Mouse (Mus musculus) kidney, postnatal 25 days (tissue): ENCODE measurements at regions not wholly inside any gene's neighbourhood (a gene's known extent, or its start where the extent isn't known, plus 50 kb on each side); places are given as distances from the start of the nearest gene placed in this dataset.

Experiments used
- DNase-seq, 2 experiments: peaks; one replicate each; pipeline ENCODE4 v3.0.0; 2021; ENCODE audit warnings: mixed read lengths in 2 of 2

DNA sequence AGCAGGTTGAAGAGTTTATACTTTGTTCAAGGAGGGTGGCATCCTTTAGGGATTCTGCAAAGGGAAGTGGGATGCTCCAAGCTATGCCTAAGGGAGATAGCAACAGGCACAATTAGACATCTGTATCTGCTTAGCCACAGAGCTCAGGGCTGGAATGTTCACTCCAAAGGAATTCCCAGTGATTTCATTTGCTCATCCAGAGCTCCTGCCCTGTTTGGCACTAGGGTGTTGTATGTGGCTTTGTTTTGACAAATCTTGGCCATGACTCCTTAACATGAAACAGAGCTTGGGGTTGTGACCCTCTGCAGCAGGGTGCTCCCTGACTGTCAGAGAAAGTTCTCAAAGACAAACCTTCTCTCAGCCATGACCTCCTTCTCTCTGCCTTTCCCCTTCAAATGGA lies 194.8 kb upstream of the 1810046K07Rik start:
- DNase-seq = no peak

- no peak for DNase-seq
Observed at GRCm38 (mm10) chr9:51525906-51526305, 197.2 kb upstream of the 1810046K07Rik start.

DNA sequence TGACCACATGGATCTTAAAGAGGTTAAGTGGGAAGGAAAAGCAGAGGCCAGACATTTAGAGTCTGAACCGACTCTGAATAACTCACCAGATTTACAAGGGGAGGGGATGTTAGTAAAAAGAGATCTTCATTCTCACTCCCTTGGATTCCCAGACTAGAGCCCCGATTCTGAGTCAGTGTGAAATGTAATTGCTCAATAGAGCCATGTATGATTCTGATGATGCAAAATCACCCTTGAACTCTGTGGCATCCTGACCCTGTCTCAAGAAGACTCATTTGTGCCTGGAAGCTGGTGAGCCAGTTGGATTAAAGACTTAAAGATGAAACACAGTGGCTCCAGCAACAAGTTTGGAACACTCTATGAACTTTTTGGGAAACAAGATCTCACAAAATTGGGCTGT lies 210.2 kb upstream of the 1810046K07Rik start:
- no peak for DNase-seq

GRCm38 (mm10) chr9:51541940-51542339 lies 213.2 kb upstream of the 1810046K07Rik start:
- no peak for DNase-seq

- no peak for DNase-seq
Observed at GRCm38 (mm10) chr9:51572040-51572439, 193.1 kb upstream of the Arhgap20 start.

DNA sequence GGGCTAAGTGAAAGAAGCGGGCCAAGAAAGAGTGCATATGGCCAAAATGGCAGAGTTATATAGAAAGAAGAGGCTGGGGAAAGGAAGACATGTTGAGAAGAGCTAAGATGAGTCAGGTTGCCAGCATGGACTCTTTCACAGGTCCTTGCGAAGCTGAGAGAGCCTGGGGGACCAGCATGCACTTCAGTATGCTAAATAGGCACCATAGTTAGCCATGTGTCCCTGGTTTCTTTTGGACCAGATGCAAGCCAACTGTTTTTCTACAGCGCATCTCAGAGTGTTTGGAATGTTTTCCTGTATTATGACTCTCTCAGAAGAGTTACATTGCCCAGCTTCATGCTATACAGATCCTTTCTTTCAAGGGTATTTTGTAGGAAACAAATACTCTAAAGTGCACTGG lies 183.5 kb upstream of the Arhgap20 start:
- no peak for DNase-seq

- no peak for DNase-seq
Observed at GRCm38 (mm10) chr9:51593707-51594106, 171.4 kb upstream of the Arhgap20 start.

DNA sequence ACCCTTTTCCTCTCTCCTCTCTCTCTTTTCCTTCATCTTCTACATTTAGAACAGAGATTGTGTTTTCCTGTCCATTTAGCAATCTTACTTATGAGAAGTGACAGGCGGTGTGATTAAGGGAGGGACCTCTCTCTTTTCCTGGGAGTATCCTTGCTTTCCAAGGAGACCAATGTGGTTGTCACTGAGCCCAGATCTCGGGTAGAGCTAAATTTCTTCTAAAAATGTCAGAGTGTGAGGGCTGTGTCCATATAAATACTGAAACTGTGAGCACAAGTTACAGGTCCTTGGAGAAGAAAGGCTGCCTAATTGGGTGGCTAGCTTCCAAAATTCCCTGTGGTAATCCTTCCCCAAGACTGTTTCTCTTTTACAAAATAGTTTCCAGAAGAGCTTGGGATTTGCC lies 166.4 kb upstream of the Arhgap20 start:
- no peak for DNase-seq

- no peak for DNase-seq
Observed at GRCm38 (mm10) chr9:51608158-51608557, 157.0 kb upstream of the Arhgap20 start.

DNA sequence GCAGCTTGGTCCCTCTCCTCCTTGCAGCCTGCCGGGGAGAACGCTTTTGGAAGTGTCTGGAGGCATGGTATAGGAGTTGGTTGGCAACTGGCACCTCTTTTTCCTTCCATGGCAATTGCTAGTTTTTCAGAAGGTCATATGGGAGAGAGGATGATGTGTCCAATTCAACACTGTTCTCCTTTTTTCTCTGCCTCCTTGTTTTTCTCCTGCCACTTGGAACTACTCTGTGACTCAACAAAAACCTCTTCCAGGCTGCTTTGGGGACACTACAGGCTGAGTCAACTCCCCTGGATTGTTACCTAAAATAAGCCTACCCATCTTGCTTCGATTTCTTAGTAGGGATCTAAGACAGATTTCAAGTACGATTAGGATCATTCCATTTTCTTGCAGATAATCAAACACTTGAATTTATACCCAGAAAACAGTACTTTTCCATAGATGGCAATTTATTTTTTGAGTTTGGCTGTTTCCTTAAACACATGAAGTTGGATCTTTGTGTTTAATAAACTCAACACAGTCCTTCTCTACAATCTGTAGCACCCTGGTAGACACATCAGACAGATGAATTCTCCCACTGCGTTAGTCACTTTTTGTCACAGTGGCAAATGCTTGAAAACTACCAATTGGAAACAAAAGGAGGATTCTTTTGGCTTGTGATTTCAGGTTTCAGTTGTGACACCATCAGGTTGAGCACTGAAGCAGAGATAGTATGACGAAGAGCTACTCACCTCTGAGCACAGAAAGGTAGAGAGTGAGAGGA lies 156.3 kb upstream of the Arhgap20 start:
- no peak for DNase-seq

GRCm38 (mm10) chr9:51626156-51626555 lies 139.0 kb upstream of the Arhgap20 start:
- DNase-seq = no peak

GRCm38 (mm10) chr9:51636097-51636496 lies 129.0 kb upstream of the Arhgap20 start:
- no peak for DNase-seq

- DNase-seq = no peak
Observed at GRCm38 (mm10) chr9:51636559-51637127, 128.5 kb upstream of the Arhgap20 start.

GRCm38 (mm10) chr9:51637131-51637920 lies 127.8 kb upstream of the Arhgap20 start:
- DNase-seq = no peak

DNA sequence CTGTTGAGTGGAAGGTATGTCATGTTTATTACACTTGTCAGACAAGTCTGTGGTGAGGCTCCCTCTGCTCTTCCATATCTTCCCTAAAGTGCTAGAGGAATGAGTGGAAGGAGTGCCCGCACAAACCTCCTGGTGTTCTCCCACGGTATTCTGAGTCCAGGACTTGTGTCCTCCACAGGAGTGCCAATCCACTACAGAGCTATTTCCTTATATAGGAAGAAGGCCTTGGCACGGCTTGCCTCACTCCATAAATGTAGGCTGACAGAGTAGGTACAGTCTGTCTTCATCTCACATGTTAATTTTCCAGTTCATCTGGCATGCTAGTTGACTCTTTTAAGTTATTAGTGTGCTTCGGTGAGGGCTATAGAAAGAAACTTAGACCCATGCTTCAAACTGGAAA lies 123.4 kb upstream of the Arhgap20 start:
- no peak for DNase-seq

- DNase-seq = no peak
Observed at GRCm38 (mm10) chr9:51645426-51645825, 119.7 kb upstream of the Arhgap20 start.

GRCm38 (mm10) chr9:51653376-51654292 lies 111.5 kb upstream of the Arhgap20 start:
- DNase-seq = no peak

DNA sequence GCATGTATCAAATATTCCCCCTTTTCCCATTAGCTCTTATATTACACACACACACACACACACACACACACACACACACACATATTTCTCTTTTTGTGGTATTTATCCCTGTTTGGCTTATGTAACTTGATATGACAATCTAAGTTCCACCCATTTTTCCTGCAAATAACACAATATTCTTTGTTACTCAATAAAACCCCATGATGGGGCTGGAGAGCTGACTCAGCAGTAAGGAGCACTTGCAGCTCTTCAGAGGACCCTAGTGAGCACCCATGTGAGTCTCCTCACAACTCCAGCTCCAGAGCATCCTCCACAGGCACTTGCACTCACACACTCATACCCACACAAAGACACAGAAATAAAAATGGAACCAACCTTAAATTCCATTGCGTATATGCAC lies 110.5 kb upstream of the Arhgap20 start:
- no peak for DNase-seq

GRCm38 (mm10) chr9:51657796-51658195 lies 107.3 kb upstream of the Arhgap20 start:
- DNase-seq = no peak

DNA sequence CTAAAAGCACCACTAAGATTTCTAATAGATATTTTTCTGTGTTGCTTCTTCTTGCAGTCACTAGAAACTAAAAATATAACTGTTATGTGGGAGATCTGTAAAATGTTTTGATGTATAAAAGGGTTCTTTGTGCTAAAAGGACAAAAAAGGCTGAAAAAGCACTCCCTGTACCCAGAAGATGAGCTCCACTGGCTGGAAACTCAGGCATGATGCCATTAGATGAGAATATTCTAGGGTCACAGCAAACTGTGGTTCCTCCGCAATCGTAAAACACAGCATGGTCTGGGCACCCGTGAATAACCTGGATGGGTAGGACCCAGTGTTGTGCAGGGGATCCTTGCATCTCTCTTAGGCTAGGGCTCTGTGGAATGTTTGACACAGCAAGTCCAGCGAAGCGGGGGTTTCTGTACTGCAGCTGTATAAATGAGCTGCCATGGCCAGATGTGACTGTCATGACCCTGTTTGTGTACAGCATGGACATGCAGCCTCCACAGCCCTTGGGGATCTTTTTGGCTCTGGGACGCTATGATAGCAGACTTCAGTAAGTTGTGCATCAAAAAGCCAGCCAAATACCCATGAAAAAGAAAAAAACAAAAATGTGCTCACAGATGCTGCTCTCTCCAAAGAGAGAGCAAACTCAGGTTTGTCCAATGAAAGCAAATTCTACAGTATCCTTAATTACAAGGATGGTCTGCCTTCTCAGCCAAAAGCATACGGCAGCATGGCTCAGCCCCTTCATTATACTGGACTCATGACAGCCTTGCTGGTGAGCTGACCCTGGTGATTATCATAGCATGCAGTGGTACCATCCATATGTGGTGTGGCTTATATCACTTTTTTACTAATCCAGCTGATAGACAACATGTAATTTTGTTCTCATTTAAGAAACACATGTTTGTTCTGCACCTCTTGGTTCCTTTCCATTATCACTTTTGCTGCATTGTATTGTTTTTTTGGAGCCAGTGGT lies 103.9 kb upstream of the Arhgap20 start:
- DNase-seq = no peak

- DNase-seq = no peak
Observed at GRCm38 (mm10) chr9:51661911-51662310, 103.2 kb upstream of the Arhgap20 start.

- no peak for DNase-seq
Observed at GRCm38 (mm10) chr9:51664353-51664752, 100.8 kb upstream of the Arhgap20 start.
